Mouse (Mus musculus): ENCODE results near the gene H2-M10.6.

Gene H2-M10.6

DNA sequence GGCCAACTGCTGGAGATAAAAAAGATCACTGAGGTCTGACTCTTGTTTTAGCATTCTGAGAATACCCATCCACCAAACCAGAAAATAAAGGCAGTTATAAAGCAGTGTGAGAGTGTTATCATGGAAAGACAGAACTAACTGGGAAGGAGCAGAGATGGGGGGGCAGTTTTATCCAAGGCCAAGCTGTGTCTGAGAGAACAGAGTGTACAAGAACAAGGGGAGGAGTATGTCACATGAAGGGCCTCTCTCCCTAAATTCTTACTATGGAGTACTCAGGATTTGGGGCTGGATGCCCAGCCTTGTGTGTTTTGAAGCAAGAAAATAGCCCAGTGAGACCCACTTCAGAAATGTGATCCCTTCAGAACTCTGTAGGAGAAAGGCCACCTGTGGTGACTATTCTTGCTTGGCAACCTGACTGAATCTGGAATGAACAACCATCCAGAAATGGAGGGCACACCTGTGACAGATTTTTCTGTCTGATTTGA is 29.0 kb downstream of the H2-M10.6 start:
- DNase-seq (ENCODE audit: low read depth, low spot score): no peak

DNA sequence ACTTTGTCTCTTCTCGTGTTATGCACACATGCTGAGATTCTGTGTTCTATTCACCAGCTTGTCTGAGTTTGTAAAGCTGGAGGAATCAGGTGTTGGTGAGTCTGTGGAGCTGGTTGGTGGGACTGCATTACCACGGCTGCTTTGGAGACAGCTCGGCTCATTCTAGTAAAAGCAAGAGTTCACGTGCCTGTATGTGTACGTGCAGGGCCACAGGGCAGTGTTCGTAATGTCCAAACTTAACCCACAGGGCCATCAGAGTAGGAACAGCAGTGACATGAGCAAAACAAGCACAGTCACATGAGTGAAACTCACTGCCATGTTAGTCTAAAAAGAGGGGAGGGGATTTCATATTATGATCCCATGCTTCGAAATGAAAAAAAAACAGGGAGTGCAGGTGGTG is 31.7 kb downstream of the H2-M10.6 start:
- no peak for DNase-seq (ENCODE audit: low read depth, low spot score)

DNA sequence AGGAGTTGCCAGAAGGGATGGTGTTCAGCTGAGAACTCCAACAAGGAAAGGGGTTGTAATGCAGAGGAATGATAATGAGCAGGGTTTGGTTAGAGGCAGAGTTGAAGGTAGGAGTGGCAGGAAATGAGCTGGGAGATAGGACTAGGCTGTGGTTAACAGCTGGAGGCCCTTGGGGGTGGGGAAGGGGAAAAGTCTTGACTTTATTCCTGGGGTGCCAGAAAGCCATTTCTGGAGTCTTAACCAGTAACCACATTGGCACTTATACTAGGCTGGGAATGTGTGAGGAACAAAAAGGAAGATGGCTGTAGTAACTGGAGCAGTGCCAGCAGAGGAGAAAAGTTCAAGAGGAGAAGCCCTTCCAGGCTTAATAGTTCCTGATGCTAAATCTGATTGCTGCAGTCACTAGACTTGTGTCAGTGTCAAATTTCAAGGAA is 32.3 kb downstream of the H2-M10.6 start:
- DNase-seq (ENCODE audit: low read depth, low spot score): no peak

DNA sequence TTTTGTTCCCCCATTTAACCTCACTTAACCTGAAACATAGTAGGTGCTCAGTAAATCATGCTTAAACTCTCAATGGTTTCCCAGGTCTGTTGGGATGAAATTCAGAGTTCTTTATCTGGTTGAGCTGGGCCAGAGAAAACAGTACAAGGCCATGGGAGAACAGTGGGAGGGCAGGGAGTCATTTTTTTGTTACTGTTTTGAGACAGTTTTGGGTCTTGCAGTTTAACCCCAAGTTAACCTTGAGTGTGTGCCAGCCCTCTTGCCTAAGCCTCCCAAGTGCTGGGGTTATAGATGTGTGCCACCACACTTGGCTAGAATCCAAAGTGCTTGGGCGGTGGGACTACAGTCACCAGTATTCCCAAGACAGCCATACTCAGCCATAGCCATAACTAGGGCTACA is 32.8 kb downstream of the H2-M10.6 start:
- DNase-seq (ENCODE audit: low read depth, low spot score): no peak

DNA sequence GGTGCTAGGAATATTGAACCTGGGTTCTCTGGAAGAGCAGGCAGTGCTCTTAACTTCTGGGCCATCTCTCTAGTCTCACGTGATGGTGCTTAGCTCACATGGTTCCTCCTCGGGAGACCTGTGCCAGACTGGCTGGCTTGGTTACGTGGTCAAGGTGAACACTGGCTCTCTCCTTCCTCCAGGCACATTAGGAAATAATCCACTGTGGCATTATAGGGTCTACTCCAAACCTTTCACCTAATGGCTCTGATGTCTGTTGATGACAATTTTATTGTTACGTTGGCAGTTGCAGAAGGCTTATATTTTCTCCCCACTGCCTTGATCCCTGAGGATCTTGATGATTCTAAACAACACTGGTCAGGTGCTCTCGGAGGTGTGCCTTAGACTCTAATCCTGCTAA is 36.9 kb downstream of the H2-M10.6 start:
- no peak for DNase-seq (ENCODE audit: low read depth, low spot score)

DNA sequence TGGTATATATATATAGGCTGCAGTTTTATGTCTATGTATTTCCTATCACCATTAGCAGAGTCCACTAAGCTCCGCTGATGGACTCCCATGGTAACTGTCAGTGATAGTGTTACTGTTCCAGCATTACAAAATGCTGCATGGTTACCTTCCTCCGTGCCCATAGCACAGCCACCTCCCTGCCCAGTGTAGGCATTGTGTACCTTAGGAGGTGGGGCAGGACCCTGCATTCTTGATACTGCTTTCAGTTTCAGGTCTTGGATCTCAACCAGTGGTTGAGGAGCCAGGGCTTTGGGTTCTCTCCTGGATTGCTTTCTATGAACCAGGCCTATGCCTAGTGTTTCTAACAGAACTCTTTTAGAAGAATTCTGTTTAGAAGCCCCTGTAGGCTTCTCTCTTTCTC is 38.0 kb downstream of the H2-M10.6 start:
- no peak for DNase-seq (ENCODE audit: low read depth, low spot score)

DNA sequence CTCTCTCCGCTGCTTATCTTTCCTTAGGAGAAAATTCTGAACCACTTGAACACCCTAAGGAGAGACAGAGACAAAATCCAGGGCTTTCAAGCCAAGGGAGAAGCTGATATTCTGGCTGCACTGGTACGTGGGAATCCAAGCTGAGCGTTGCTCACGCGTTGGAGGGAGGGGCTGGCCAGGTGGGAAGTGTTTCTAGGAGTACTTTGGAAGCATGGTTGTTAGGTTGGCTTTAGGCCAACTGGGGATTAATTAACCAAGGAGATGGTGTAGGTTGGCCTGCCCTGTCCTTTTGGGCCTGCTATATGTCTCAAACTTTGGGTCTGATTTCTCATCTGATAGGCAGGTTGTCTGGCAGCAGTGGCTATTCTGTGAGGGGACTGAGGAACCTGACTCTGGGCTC is 39.2 kb downstream of the H2-M10.6 start:
- DNase-seq (ENCODE audit: low read depth, low spot score): no peak

DNA sequence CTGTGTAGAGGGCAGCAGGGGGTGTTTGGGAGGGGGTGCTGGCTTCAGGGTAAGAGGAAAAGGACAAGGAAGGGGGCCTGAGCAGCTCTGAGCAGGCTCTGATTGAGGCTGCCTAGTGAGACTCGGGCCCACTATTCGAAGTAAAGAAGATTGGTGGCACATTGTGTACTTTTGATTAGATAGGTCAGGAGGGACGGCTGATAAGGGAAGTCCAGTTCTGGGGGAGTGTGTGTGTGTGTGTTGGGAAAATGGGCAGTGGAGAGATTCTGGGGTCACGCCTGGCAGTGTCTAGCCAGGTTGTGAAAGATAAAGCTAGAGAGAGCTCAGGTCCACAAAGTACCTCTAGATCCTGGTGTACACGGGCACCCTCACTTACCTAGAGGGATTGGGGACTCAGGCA is 39.7 kb downstream of the H2-M10.6 start:
- no peak for DNase-seq (ENCODE audit: low read depth, low spot score)

DNA sequence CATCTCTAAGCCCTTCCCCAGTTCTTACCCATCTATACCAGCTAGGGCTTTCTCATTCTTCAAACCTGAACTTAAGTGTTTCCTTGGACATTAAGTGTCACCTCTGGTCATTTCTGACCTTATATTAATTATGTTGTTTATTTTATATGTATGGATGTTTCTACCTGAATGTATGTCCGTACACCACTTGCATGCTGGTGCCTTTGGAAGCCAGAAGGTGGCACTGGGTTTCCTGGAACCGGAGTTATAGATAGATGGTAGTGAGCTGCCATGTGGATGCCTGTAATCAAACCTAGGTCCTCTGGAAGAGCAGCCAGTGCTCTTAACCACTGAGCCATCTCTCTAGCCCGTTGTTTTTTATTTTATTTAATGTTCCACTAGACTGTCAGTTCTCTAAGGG is 43.5 kb downstream of the H2-M10.6 start:
- DNase-seq (ENCODE audit: low read depth, low spot score): no peak

DNA sequence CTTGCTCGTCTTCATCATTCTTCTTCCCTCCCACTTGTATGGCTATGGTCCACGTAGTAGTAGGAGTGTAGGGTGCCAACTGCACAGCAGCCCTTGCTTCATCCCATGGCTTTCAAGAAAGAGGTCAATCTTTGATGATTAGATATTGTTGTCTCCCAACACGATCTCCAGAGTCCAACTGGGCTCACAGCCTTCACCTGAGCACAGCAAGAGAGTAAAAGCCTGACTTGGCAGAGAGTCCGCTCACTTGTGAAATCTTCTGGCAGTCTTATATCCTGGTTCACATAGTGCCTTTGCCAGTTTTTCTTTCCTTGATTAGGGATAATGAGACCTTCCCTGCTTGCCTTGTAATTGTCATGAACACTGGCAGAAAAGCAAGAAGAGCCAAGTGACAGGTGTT is 44.3 kb downstream of the H2-M10.6 start:
- DNase-seq (ENCODE audit: low read depth, low spot score): no peak

DNA sequence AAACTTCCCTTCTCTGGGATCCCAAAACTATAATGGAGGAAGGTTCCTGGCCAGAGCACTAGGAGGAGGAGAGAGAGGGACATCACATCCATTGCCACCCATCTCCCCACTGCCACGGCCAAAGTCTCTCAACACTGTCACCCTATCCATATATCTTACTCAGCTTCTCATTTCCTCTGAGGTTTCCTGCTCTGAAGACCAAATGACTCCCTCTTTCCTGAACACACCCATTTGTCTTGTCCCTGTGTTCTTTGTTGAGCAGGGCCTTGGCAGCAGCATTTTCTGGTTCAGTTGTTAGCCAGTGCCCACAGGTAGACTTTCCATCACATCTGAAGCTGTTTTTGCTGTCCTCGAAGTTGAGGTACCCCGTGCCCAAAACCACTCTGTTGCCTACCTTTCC is 46.2 kb downstream of the H2-M10.6 start:
- no peak for DNase-seq (ENCODE audit: low read depth, low spot score)

DNA sequence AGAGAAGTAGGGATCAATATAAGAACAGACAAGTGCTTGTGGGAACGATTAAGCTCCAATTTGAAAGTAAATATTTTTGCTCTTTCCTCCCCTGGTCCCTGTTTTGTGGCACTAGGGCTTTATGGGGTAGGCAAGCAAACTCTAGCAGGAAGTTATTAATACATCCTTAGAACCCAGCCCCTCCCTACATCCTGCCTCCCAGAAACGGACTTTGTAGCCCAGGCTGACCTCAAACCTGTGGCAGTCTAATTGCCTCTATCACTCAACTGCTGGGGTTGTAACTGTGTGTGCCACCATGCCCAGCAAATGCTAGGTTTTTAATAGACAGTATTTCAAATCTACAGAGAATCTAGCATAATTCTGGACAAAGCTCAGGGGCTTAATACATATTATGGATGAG is 49.7 kb downstream of the H2-M10.6 start:
- DNase-seq (ENCODE audit: low read depth, low spot score): no peak
